Mouse (Mus musculus) small intestine, adult 2 months (tissue): ENCODE results near the gene Ucp2. TPM values are rescaled to one million over a fixed set of nuclear protein-coding genes. Genes with fewer than 3 reads are reported as not detected.
A peak's percentile ranks its signal among the peaks of the same experiment; 100 is the strongest.

Source experiments
- H3K27ac ChIP-seq: fragments of 200-500 bp; 2 replicates; pipeline ENCODE4 v1.5.1; 2012; ENCODE audit warnings: low read depth, low read length, control low read depth, inconsistent platforms; ENCODE audit not compliant: insufficient read depth
- H3K27me3 ChIP-seq: fragments of 200-500 bp; 2 replicates; pipeline ENCODE4 v1.6.1; 2012; ENCODE audit warnings: mild to moderate bottlenecking, moderate library complexity, low read length, inconsistent platforms; ENCODE audit not compliant: control insufficient read depth, insufficient read depth
- H3K36me3 ChIP-seq: fragments of 200-500 bp; 2 replicates; pipeline ENCODE4 v1.6.1; 2012; ENCODE audit warnings: mild to moderate bottlenecking, low read length, control low read depth, inconsistent platforms; ENCODE audit not compliant: control insufficient read depth, insufficient read depth
- H3K4me1 ChIP-seq: fragments of 200-500 bp; 2 replicates; pipeline ENCODE4 v1.6.1; 2012; ENCODE audit warnings: low read length, inconsistent platforms, mixed read lengths; ENCODE audit not compliant: control insufficient read depth, insufficient read depth, insufficient read length
- H3K4me3 ChIP-seq: fragments of 200-500 bp; 2 replicates; pipeline ENCODE4 v1.5.1; 2012; ENCODE audit warnings: low read depth, mild to moderate bottlenecking, control low read depth, inconsistent platforms, low read length, moderate library complexity
- CTCF ChIP-seq: fragments of 200-500 bp; IDR thresholded peaks from 2 replicates; pipeline ENCODE4 v1.5.1; 2012; ENCODE audit warnings: low read depth, mild to moderate bottlenecking, control low read depth, inconsistent platforms, low read length, moderate library complexity, mixed read lengths; ENCODE audit not compliant: insufficient replicate concordance, insufficient read length; ENCODE audit errors: extremely low read depth
- POLR2A ChIP-seq: fragments of 200-500 bp; IDR thresholded peaks from 2 replicates; pipeline ENCODE4 v1.6.1; 2012; ENCODE audit warnings: low read depth, mild to moderate bottlenecking, control low read depth, inconsistent platforms, low read length, moderate library complexity
- WGBS: fragments of 180-500 bp; shearing (Covaris S2); methylation state at CpG from one replicate; pipeline ENCODE4 v1.1.7; 2018; 5-methylcytosine and 5-hydroxymethylcytosine counted together
- polyA plus RNA-seq: library from polyadenylated mRNA; depleted of rRNA; stranded (reverse); fragments of >200 nt; gene quantifications from 2 replicates; pipeline ENCODE4 v1.2.3, GENCODE M21; 2012; rRNA removed

Gene Ucp2
- 597 and 876 TPM in 2 replicates for polyA plus RNA-seq

- TF ChIP-seq CTCF (no peak), POLR2A (peak; percentile 99)
- Histone ChIP-seq H3K4me3 (peak within 1 kb of the TSS; percentile 72), H3K36me3 (peaks cover 28% of the 10 kb centered on the region), H3K27me3 (no peaks in the 10 kb centered on the region), H3K27ac (peak within 1 kb of the TSS; percentile 92), H3K4me1 (peaks cover 16% of the 10 kb centered on the region)
- WGBS = under 1% methylated on average over 27 of the region's 27 CpGs
These were observed at the start of gene Ucp2 for GRCm38 (mm10) chr7:100493117-100493483. TSS of gene Ucp2 (plus strand) at chr7:100493337.

GRCm38 (mm10) chr7:100443728-100444127 is 49.4 kb upstream of the Ucp2 start:
- Histone ChIP-seq H3K27me3 (no peaks in the 10 kb centered on the region), H3K4me3 (no peak overlapping the region), H3K4me1 (0 out of 2 replicates have a peak, but pooled peaks cover 1% of the 10 kb centered on the region), H3K27ac (no peak overlapping the region), H3K36me3 (peaks cover 23% of the 10 kb centered on the region)
- TF ChIP-seq POLR2A (no peak), CTCF (no peak)
- WGBS = 72% methylated on average over 4 of the region's 4 CpGs

GRCm38 (mm10) chr7:100446271-100446670 is 46.9 kb upstream of the Ucp2 start:
- no peaks in the 10 kb centered on the region for H3K27me3 ChIP-seq
- WGBS = 95% methylated on average over 5 of the region's 5 CpGs
- no peak overlapping the region for H3K4me3 ChIP-seq
- TF ChIP-seq POLR2A = no peak
- no peak for TF ChIP-seq CTCF
- H3K36me3 ChIP-seq = peaks cover 16% of the 10 kb centered on the region
- 0 out of 2 replicates have a peak, but pooled peaks cover 1% of the 10 kb centered on the region for H3K4me1 ChIP-seq
- no peak overlapping the region for H3K27ac ChIP-seq

DNA sequence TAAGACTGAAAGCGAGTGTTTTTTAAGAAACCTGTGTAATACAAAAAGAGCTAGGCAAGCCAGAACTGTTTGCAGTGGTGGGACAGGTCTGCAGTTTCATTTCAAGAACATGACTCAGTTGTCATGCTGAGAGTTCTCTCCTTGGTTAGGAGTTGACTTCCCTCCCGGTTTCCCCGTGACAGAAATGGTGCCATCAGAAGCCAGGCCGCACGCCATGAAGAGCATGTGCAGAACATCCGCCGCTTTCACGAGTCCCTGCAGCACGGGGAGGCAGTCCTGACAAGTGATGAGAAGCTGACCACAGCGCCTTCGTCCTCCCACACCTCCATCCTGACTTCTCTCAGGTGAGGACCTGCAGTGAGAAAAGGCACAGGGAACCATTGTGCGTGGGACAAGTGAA is 44.6 kb upstream of the Ucp2 start:
- H3K4me1 ChIP-seq = no peaks in the 10 kb centered on the region
- peaks cover 22% of the 10 kb centered on the region for H3K36me3 ChIP-seq
- TF ChIP-seq POLR2A (no peak), CTCF (no peak)
- H3K4me3 ChIP-seq = no peak overlapping the region
- 88% methylated on average over 12 of the region's 12 CpGs for WGBS
- H3K27ac ChIP-seq = peak overlapping the region; percentile 14; the same call in 1 of the 2 replicates
- H3K27me3 ChIP-seq = no peaks in the 10 kb centered on the region

- no peaks in the 10 kb centered on the region for H3K4me1 ChIP-seq
- no peaks in the 10 kb centered on the region for H3K27me3 ChIP-seq
- peaks cover 22% of the 10 kb centered on the region for H3K36me3 ChIP-seq
- no peak overlapping the region for H3K4me3 ChIP-seq
- 91% methylated on average over 3 of the region's 3 CpGs for WGBS
- no peak for TF ChIP-seq CTCF
- TF ChIP-seq POLR2A = no peak
- peak overlapping the region; percentile 14; the same call in 1 of the 2 replicates for H3K27ac ChIP-seq
These were observed 44.2 kb upstream of the Ucp2 start for GRCm38 (mm10) chr7:100448985-100449384.

- no peaks in the 10 kb centered on the region for H3K27me3 ChIP-seq
- 49% methylated on average over 1 of the region's 1 CpGs for WGBS
- H3K4me1 ChIP-seq = peaks cover 8% of the 10 kb centered on the region; the same call in 1 of the 2 replicates
- no peak overlapping the region for H3K4me3 ChIP-seq
- TF ChIP-seq POLR2A (no peak), CTCF (no peak)
- no peak overlapping the region for H3K27ac ChIP-seq
- peaks cover 22% of the 10 kb centered on the region for H3K36me3 ChIP-seq
These were observed 35.0 kb upstream of the Ucp2 start for GRCm38 (mm10) chr7:100458153-100458552.

DNA sequence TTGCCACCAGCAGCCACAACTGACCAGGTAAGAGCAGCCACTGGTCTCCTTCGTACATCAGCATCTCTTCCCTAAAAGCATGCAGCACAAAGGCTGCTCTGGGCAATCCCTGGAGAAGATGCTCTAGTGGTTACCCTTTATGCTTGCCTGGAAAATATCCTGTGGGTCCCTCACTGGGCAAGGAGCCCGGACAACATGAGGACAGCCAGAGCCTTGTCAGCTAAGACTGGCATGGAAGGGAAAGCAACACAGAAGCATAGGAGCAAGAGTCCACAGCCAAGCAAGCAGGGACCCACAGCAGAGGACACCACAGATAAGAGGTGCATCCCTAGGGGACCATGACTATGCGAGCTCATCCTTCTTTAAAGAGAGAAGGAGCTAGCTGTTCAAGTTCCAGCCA is 33.3 kb upstream of the Ucp2 start:
- peaks cover 15% of the 10 kb centered on the region for H3K36me3 ChIP-seq
- WGBS = 92% methylated on average over 3 of the region's 3 CpGs
- no peaks in the 10 kb centered on the region for H3K27me3 ChIP-seq
- H3K4me1 ChIP-seq = peaks cover 16% of the 10 kb centered on the region
- H3K27ac ChIP-seq = no peak overlapping the region
- H3K4me3 ChIP-seq = no peak overlapping the region
- TF ChIP-seq CTCF (no peak), POLR2A (no peak)

GRCm38 (mm10) chr7:100461621-100462151 is 31.5 kb upstream of the Ucp2 start:
- Histone ChIP-seq H3K4me1 (peaks cover 30% of the 10 kb centered on the region), H3K27ac (peak overlapping the region; percentile 55), H3K27me3 (no peaks in the 10 kb centered on the region), H3K4me3 (no peak overlapping the region), H3K36me3 (peaks cover 8% of the 10 kb centered on the region)
- 39% methylated on average over 6 of the region's 6 CpGs for WGBS
- TF ChIP-seq CTCF = no peak
- no peak for TF ChIP-seq POLR2A
